Mouse (Mus musculus): ENCODE measurements around the gene Mrfap1.

The Mrfap1 gene

DNA sequence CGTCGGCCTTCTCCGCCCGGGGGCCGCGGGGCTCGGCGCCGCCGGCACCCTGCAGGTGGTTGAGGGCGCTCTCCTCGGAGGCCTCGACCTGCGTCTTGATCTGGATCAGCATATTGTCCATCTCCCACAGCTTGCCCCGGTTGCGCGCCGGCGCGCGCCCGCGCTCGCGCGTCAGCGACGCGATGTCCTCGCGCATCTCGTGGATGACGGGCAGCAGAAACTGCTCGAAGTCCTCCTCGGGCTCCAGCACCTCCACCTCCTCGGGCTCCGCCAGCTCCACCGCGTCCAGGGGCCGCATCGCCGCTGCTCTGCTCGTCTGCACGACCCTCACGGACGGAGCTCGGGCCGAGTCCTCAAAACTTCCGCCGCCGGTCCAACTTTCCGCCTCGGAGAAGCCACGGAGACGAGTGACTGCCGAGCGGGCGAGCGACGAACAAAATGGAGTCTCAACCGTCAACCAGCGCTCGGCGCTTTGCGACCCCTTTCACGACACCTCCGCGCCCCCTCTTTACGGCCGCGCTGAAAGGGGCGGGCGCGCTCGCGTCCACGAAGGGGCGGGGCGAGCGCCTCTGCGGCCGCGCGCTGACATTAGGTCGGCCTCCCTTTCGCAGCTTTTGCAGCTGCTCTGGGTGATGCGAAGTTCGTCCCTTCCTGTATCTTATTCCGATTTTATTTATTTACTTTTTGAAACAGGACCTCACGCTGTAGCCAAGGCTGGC is at the start of gene Mrfap1:
Gene Mrfap1, minus strand, starts transcription at position 477 of the 719 bp plus-strand sequence.
- DNase-seq (ENCODE audit: low spot score): peak; percentile 89

DNA sequence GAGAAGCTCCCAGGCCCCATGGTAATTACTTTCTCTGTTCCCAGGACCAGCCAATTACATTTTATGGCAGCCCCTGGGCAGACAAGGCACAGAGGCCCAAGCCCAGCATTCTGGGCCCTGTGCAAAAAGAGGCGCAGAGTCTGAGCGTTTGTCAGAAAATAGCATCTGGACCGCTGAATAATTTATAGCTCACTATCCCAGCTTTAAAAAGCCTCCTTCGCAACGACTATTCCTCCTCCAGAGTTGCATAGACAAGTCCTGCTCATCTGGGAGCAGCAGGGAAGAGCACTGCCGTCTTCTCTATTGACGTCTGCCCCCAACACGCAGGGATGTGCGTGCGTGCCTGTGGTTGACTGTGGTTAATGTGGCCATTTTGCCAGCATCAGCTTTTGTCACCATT is 47.9 kb upstream of the Mrfap1 start:
- no peak for DNase-seq (ENCODE audit: low spot score)

DNA sequence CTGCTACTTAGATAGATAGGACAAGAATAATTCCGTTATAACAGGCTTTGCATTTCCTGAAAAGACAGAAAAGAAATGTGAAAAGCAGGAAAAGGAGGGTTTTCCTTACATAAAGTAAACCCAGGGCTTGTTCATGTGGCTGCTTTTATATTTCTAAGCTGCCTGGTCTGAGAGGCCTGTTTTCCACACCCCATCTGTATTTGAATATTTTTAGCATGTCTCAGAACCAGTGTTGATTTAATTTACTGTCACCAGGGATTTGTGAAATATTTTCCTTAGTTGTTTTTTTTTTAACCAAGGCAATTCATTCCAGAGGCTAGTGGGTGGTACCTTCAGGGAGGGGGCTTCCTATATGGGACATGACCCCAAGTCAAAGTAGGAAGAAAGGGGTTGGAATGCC is 45.1 kb upstream of the Mrfap1 start:
- DNase-seq (ENCODE audit: low spot score): no peak

DNA sequence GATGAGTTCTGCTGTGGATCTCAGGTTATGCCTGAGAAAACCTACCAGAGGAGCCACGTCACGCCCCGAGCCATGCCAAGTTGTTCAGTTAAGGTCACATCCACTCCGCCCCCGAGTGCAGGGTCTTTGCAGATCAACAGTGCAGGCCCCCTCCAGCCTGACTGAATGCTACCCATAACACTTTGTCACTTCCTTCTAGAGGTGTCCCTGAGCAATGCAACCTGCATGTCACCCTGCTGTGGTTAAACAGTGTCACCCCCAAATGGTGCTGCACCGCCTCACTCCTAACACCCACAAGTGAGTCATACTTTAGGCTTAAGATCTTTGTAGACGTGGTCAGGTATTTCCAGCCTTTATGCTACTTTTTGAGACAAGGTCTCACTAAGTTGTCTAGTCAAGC is 43.5 kb upstream of the Mrfap1 start:
- DNase-seq (ENCODE audit: low spot score): no peak

DNA sequence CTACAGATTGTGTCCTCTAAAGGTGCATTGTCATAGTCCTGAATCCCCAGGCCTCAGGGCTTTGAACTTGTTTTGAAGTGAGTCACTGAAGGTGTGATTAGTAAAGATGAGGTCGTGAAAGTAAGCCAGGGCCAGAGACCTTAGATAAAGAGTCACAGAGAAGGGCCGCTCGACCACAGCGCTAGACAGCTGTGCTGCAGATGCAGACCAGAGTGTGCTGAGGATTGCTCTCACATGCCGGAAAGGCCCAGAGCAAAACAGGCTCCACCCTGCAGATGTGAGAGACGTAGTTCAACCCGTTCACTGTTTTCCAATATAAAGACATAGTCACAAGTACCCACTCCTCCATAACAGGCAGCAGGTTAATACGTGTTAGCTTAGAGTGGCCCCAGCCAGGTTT is 43.0 kb upstream of the Mrfap1 start:
- no peak for DNase-seq (ENCODE audit: low spot score)

DNA sequence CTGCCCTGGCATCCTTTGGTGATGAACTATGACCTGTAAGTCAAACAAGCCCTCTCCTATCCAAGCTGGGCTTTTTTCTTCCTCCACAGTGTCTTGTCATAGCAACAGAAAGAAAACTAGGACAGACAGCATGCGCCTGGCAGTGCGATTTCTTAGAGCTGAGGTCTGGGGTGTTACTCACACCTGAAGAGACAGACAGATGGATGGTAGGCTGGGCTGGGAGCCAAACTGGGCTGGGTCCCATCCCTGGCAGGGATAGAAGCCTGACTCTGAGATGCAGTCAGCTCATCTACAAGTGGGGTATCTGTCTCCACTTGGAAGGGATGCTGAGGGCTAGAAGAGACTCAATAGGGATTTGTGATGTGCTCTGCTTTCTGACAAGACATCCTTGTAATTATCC is 42.5 kb upstream of the Mrfap1 start:
- DNase-seq (ENCODE audit: low spot score): no peak

DNA sequence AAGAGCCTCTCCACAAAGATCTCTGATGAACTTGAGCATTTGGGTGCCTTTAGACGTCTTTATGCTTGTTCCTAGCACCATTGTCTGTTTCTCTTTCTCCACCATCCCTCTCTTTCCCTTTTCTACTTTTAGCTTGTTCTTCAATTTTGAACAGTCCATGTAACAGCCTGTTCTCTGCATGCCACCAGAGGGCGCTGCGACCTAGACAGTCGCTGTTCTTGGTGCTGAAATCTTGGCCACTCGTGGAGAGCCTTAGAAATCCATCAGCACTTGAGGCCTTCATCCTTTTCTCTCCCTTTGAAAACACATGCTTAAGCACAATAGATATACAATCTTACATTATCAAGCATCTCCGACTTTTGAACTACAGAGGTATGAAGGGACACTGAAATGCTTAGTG is 39.4 kb upstream of the Mrfap1 start:
- peak; percentile 45 for DNase-seq (ENCODE audit: low spot score)

DNA sequence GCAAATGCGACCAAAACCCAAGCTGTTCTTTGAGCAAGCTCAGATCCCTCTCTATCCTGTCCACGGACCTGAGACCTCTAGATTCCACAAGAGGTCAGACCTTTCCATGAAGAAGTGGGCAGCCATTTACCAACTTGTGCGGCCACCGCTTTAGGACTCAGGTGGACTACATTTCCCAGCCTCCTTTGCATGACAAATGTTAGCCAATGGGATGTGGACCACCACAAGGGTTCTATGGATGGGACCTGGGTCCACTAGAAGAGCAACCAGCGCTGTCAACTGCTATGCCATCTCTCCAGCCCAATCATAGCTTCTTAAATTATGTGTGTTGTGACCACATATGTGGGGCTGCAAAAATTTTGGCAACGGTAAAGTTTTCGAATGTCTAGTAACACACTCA is 34.7 kb upstream of the Mrfap1 start:
- no peak for DNase-seq (ENCODE audit: low spot score)

DNA sequence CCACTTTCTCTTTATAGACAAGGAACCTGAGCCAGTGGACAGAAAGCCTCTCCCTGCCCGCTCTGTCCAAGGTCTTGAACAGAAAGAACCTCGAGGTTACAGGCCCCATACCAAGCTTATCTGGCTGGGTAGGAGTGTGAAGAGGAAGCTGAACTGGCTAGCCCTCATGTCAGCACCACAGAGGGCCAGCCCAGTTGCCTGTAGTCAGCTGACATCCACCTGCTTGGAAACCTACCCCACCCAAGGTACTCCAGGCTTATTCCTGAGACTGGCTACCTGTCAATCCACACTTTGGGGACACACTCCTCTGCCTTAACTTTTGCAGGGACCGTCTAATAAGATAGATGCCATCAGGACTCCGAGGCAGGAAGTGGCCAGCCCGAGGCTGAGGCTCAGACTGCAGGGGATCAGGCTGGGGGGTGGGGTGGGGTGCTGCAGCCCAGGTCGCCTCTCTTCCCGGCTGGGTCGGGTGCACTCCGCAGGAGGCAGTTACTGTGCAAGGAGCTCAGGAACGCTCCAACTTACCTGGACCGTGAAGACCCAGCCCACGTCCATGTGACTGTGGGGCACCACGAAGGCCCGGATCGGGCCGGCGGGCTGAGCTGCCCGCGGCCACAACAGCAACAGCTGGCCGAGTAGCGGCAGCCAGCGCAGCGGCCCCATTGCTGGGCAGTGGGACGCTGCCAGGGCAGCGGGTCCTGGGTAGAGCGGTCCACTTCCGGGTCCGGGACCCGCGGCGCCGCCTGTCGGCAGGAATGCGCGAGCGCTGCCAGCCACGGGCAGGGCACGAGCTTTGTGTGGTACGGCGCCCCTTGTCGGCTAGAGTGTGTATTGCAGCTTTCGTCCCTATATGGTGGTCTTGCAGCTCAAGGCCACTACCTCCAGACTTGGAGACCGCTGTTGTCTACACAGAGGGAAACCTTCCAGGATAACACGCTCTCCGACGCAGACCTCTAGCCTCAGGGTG is 33.6 kb upstream of the Mrfap1 start, which contains the start of gene Man2b2:
Gene Man2b2, minus strand, starts transcription at position 741 of the 967 bp plus-strand sequence.
- peak; percentile 65 for DNase-seq (ENCODE audit: low spot score)

DNA sequence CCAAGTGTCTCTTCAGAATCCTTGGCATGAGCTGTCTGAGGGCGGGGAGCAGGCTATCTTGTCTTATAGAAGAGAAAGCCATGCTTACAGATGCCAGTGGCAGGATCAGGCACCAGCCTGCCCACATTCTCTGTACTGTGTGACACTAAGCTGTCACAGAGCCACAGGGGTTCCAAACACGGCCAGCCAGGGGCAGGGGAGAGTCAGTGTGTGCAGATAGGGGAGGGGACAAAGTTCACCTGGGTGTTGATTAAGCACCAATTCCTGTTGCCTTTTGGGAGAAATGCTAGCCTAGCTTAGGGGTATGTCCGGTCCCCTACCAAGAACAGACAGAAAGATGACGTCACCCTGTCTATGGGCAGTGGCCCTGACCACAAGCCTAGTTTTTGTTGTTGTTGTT is 32.5 kb upstream of the Mrfap1 start:
- DNase-seq (ENCODE audit: low spot score): no peak

DNA sequence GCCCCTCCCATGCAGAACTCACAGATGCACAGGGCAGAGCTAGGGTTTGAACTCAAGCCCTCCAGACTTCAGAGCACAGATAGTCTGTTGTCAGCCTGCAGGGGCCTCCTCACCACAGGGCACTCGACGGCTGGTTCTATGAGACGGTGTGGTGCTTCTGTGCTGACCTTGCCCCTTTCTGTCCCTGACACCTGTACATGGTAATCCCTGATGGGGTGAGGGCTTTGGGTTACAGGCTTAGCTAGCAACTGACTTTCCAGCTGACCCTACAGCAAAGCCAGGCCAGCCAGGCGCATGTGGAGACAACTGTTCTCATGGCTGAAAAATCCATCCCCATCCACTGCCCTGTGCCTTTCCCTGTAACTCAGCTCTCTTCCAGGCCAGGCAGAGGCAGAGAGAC is 26.3 kb upstream of the Mrfap1 start:
- DNase-seq (ENCODE audit: low spot score): no peak

DNA sequence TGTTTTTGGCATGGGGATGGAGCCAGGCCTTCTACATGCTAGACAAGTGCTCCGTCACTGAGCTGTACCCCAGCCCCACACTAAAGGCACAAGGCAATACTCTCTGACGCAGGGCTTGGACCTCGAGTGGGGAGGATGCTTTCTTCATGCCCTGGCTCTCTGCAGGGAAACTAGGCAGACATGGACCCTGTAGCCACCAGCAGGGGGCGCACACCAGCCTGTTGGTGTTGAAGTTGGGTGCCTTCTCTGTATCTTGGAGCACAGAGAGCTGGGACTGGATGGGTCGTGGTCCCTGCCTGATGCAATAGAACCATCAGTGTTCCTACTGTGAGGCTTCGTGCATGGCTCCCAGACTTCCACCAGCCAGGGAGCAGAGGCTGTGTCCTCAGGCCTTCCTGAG is 23.6 kb upstream of the Mrfap1 start:
- DNase-seq (ENCODE audit: low spot score): no peak

DNA sequence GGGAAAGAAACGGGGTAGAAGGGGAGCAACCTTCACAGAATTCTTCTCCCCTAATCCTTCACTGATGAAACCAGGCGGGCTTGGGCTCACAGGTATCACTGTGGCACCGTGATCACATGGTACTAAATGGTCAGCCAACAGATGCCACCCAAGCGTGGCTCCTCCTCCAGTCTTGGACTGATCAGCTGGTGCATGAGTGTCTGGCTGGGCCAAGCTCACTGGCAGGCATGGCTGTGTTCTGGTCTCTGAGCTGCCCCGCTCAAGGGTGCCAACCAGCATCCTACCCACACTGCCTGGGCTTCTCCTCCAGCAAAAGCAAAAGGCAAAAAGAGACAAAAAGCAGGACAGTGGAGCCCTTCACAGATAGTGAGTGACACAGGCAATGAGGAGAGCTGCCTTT is 23.2 kb upstream of the Mrfap1 start:
- DNase-seq (ENCODE audit: low spot score): no peak

DNA sequence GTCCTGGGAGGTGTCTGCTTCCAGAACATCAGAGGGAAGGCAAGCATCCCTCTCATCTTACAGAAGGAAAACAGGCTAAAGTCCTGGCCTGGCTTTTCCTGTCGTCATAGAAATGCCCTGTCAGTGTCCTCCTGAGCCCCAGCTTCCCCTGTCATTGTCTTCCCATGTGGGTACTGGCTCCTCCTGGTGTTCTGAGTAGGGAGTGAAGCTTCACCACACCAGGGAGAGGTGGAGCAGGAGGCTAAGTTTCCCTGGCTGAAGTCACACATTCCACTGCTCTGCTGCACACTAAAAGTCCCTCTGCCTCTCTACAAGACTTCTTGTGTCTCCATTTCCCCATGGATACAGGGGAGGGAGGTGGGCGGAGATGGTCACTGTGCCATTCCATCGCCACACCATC is 21.2 kb upstream of the Mrfap1 start:
- DNase-seq (ENCODE audit: low spot score): no peak

DNA sequence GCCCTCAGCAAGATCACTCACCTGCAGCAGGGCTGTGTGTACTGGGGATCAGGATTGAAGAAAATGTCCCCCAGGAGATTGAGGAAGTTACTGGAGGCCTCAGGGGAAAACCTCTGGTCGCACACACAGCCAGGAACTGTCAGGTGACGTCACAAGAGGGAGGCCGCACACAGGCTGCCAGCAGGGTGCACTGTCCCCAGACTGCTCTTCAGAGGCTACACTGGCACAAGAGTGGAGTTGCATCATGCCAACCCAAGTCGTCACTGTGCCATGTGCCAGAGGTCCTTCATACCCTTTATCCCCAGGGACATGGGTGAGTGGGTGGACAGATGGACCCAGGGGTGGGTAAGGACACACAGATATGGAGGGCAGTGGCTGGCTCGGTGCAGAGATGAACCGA is 18.0 kb upstream of the Mrfap1 start:
- DNase-seq (ENCODE audit: low spot score): no peak

DNA sequence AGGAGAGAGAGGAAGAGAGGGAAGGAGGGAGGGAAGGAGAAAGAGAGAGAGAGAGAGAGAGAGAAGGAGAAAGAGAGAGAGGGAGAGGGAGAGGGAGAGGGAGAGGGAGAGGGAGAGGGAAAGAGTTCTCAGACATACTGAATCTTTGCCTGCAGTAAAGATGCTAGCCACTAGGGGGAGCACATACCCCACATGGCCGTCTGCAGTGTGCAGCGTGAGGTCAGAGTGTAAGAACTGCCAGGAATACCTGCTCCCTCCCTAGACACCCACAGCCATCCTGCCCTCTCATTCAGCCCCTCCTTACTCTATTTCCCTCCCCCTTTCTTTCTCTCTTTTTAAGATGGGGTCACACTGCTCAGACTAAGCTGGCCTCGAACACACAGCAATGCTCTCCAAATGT is 14.8 kb upstream of the Mrfap1 start:
- no peak for DNase-seq (ENCODE audit: low spot score)

DNA sequence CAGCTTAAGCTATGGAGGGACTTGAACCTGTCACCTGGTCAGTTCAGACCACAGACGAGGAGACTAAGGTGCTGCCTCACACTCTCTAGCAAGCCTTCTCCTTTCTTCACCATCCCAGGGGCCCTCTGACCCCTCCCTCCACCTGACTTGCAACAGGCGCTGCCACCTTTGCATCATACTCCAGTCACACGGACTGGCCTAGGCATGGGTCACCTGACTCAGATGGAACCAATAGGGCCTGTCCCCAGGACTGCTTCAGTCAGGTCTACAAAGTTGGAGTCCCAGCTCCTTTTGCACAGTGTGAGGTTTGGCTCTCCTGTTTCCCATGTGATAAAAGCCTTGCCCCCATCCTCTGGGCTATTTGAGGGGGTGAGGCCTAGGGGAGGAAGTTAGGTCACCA is 14.1 kb upstream of the Mrfap1 start:
- DNase-seq (ENCODE audit: low spot score): no peak

DNA sequence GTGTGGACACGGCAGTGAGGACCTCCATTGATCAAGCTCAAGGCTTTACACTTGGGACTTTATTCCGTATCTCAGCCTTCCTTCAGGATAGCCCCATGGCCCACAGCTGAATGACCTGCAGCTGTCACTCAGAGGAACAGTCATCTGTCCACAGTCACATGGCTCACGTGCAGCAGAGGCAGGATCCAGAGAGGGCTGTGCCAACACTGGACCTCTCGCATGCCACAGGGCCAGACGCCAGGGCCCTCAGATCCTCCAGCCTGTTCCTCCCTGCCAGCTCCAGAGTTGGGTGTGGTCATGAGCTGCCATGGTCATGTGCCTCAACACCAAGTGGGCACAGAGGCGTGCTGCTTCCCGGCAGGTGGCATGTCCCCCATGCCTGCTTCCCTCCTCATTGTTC is 12.6 kb upstream of the Mrfap1 start:
- no peak for DNase-seq (ENCODE audit: low spot score)

DNA sequence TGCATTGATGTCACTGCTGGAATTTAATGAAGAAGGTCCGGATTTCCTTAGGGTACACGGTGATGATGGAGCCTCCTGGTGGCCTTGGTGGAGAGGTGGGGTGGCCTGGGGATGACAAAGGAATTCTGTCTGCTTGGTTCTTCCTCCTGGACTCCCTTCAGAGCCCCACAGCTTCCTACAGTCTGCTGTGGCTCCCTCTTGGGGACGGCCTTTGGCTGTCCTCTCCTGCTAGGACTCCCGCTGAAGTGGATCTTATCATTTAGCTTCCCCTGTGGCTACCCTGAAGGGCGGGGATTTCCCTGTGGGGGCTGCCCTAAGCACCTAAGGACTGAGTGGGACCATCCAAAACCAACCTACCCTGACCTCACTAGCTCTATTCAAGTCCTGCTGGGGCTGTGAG is 10.5 kb upstream of the Mrfap1 start:
- no peak for DNase-seq (ENCODE audit: low spot score)

DNA sequence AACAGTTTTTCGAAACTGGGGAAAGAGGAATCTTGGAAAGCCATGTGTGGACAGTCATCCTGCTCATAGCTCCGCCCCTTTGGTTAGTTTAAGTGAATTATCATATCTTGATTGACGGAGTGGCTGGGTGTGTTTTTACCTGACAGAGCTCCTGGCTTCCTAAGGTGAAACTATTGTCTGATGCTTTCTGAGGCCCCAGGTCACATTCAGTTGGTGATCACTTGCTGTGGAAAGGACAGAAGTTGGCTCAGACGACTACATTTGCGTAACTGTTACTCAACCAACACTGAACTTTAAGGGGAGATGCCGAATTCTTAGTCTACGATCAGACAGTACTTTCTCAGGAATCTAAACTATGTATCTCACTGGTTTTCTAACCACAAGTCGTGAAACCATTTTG is 719 bp upstream of the Mrfap1 start:
- no peak for DNase-seq (ENCODE audit: low spot score)

DNA sequence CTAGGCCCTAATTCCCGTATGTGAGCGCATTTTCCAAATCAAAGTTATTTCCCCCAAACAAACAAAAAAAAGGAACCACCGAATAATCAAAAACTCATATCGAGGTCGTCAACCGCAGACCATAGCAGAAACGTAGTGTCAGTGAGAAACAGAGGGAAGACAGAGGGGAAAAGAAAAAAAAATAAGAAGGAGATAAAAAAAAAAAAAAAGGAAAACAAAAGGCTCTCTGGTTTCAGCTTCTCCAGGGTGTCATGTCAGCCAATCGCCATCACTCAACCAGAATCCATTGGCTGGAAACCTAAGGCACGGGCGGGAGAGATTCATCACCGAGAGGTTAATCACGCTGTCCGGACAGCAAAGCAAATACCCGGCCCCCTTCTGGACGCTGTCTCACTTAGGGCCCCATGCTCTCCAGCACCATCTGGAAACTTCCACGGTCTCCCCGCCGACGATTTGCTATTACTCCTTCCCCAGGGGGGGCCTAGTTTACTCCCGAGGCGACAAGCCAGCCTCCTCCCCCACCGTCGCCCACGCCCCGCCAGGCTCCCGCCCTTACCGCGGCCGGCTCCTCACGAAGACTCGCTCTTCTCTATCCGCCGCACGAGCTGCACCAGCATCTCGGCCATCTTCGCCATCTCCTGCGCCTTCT is 801 bp downstream of the Mrfap1 start:
- DNase-seq (ENCODE audit: low spot score): peak; percentile 57

DNA sequence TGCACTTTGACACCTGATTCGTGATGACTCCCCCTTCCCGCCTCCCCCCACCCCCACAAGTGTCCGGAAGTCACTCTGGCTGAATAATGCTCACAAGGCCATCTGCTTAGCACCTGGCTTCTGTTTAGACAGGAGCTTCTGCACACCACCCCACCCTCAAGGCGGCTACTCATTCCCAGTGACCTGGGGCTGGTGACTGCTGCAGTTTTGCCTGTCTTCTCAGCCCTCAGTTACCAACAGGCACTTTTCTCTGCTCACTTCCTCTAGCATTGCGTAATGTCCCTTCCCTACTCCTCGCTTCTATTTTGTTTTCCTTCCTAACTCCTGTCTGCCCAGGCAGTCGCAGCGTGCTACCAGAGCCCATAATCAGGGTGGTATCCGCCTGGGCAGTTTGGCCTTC is 4.7 kb downstream of the Mrfap1 start:
- DNase-seq (ENCODE audit: low spot score): no peak

DNA sequence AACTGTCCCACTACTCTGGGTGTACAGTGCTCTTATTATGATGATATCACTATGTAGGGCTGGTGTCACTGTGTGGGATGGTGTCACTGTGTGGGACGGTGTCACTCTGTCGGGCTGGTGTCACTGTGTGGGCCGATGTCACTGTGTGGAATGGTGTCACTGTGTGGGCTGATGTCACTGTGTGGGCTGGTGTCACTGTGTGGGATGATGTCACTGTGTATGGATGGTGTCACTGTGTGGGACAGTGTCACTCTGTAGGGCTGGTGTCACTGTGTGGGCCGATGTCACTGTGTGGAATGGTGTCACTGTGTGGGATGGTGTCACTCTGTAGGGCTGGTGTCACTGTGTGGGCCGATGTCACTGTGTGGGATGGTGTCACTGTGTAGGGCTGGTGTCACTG is 10.5 kb downstream of the Mrfap1 start:
- DNase-seq (ENCODE audit: low spot score): no peak
